Mouse (Mus musculus) liver, adult 2 months (tissue): ENCODE measurements around the gene B3galnt1. TPM values are rescaled to one million over a fixed set of nuclear protein-coding genes. Genes with fewer than 3 reads are reported as not detected.

Experiments
- DNase-seq: peaks from one replicate; pipeline ENCODE4 v3.0.0-alpha.2; 2011; ENCODE audit warnings: low read depth, low spot score; ENCODE audit errors: extremely low read depth
- H3K27ac ChIP-seq: fragments of 200-500 bp; replicated peaks from 2 replicates; pipeline ENCODE4 v1.5.1; 2012; ENCODE audit warnings: low read depth, mild to moderate bottlenecking, control low read depth, inconsistent platforms, low read length; ENCODE audit not compliant: insufficient read depth
- H3K27me3 ChIP-seq: fragments of 200-500 bp; 2 replicates; pipeline ENCODE4 v1.6.1; 2012; ENCODE audit warnings: mild to moderate bottlenecking, moderate library complexity, low read length, inconsistent platforms; ENCODE audit not compliant: control insufficient read depth, insufficient read depth
- H3K36me3 ChIP-seq: fragments of 200-500 bp; 2 replicates; pipeline ENCODE4 v1.6.1; 2012; ENCODE audit warnings: low read length, inconsistent platforms; ENCODE audit not compliant: control insufficient read depth, insufficient read depth
- H3K4me1 ChIP-seq: fragments of 200-500 bp; 2 replicates; pipeline ENCODE4 v1.6.1; 2011; ENCODE audit warnings: low read length; ENCODE audit not compliant: control insufficient read depth, insufficient read depth
- H3K4me3 ChIP-seq: fragments of 200-500 bp; 2 replicates; pipeline ENCODE4 v1.5.1; 2011; ENCODE audit warnings: low read depth, mild to moderate bottlenecking, control low read depth, low read length, moderate library complexity; ENCODE audit not compliant: insufficient read depth
- H3K79me2 ChIP-seq: fragments of 200-500 bp; 2 replicates; pipeline ENCODE4 v1.6.1; 2012; ENCODE audit warnings: inconsistent platforms, mild to moderate bottlenecking, low read length, moderate library complexity; ENCODE audit not compliant: control insufficient read depth, insufficient read depth
- H3K9ac ChIP-seq: fragments of 200-500 bp; 2 replicates; pipeline ENCODE4 v1.6.1; 2012; ENCODE audit warnings: low read depth, mild to moderate bottlenecking, control low read depth, inconsistent platforms, low read length
- CTCF ChIP-seq: fragments of 200-500 bp; IDR thresholded peaks from 2 replicates; pipeline ENCODE4 v1.5.1; 2011; ENCODE audit warnings: low read depth, low read length, control low read depth
- POLR2A ChIP-seq: fragments of 200-500 bp; IDR thresholded peaks from 2 replicates; pipeline ENCODE4 v1.6.1; 2011; ENCODE audit warnings: low read length, control low read depth; ENCODE audit not compliant: insufficient read depth; ENCODE audit errors: extremely low read depth
- WGBS: fragments of 180-500 bp; shearing (Covaris S2); methylation state at CpG from one replicate; pipeline ENCODE4 v1.1.7; 2018; 5-methylcytosine and 5-hydroxymethylcytosine counted together
- polyA plus RNA-seq: library from polyadenylated mRNA; depleted of rRNA; stranded (reverse); fragments of >200 nt; gene quantifications from 2 replicates; pipeline ENCODE4 v1.2.3, GENCODE M21; 2012
- total RNA-seq: library from RNA; depleted of rRNA; stranded (reverse); fragments of >200 nt; gene quantifications from 2 replicates; pipeline ENCODE4 v1.2.3, GENCODE M21; 2014

The B3galnt1 gene
- total and polyA plus RNA-seq, 2 experiments = 0.57 to 1.3 TPM

GRCm38 (mm10) chr3:69561686-69562085 lies 37.1 kb downstream of the B3galnt1 start:
- Histone ChIP-seq H3K4me3 (no peak overlapping the region), H3K36me3 (no peaks in the 10 kb centered on the region), H3K4me1 (peaks cover 3% of the 10 kb centered on the region), H3K27me3 (no peaks in the 10 kb centered on the region), H3K79me2 (no peaks in the 10 kb centered on the region), H3K27ac (no peak overlapping the region), H3K9ac (no peak overlapping the region)
- TF ChIP-seq POLR2A (no peak), CTCF (no peak)
- no peak for DNase-seq
- 74% methylated on average over 5 of the region's 5 CpGs for WGBS

DNA sequence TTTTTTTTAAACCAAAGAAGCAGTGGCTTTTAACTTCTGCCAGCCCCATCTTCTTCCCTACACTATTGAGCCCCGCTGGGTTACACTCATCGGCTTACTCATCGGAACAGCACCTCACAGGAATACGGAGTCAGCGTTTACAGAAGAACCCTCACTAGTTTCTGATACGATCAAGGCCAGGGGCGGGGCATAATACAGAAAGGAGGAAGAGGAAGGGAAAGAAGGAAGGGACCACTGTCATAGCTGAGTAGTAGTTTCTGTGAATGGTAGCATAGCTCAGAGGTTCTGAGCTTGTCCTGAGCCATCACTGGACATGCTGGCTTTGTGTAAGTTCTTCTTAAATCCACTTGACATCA lies 38.8 kb downstream of the B3galnt1 start:
- no peak for TF ChIP-seq POLR2A
- TF ChIP-seq CTCF = no peak
- Histone ChIP-seq H3K27ac (no peak overlapping the region), H3K4me1 (peaks cover 12% of the 10 kb centered on the region), H3K9ac (no peak overlapping the region), H3K4me3 (no peak overlapping the region), H3K36me3 (no peaks in the 10 kb centered on the region), H3K79me2 (no peaks in the 10 kb centered on the region), H3K27me3 (no peaks in the 10 kb centered on the region)
- DNase-seq = peak; percentile 31
- WGBS = 71% methylated on average over 7 of the region's 7 CpGs

DNA sequence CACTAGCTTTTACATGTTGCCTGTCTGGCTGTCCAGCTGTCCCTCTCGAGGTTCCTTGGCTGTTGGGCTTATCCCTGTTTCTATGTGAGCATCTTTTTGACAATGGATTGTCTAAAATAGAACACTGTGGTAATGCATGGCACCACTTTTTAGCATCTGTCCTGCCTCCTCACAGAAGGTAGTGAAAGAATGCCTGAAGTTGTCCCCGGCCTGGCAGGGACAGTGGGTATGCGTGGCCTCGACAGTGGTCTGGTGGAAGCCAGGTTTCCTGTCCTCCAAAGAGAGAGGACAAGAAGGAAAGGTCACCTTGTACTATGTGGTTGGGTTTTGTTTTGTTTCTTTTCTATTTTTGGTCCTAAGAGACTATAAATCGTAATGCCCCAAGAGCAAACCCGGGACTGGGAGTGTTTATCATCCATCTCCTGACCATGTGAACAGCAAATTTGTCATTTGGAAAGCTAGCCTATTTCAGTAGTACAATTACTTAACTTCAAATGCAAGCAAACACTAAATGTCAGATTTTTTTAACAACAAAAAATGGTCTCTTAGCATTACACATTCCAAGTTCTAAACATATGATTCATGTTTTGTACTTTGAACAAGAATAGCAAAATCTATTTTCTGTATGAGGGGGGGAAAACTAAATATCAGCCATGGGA lies 39.3 kb downstream of the B3galnt1 start:
- no peak overlapping the region for H3K9ac ChIP-seq
- H3K27me3 ChIP-seq = no peaks in the 10 kb centered on the region
- no peaks in the 10 kb centered on the region for H3K36me3 ChIP-seq
- TF ChIP-seq POLR2A (no peak), CTCF (no peak)
- no peak overlapping the region for H3K4me3 ChIP-seq
- no peak for DNase-seq
- 86% methylated on average over 6 of the region's 6 CpGs for WGBS
- H3K27ac ChIP-seq = no peak overlapping the region
- peaks cover 12% of the 10 kb centered on the region for H3K4me1 ChIP-seq
- no peaks in the 10 kb centered on the region for H3K79me2 ChIP-seq

DNA sequence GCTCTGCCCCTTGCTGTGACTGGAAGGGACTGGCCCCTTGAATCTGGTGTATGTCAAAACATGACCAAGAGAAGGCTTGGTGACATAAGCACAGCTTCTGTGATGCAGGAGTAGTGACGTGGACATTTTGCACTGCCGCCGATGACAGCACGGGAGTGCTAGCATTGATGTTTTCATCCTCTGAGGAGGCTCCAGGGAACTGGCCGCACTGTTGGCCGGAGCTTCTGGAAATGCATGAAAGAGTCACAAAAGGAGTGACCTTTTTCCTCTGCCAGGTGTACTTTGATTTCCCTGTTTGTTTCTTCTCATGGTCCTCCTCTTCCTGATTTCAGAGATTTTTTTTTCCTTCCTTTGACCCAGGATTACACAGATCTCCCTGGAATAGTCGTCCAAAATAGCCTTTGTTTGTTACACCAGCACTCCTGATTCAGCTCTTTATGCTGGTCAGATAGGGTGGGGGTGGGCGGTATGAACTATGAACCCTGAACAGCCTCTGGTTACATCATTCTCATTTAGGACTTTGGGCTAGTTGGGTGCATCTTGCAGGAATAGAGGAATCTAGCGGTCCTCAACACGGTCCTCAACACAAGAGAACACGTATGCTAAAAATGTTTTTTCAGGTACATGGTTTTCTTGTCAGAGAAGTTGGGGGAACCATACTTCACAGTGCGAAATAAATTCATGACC lies 42.5 kb downstream of the B3galnt1 start:
- Histone ChIP-seq H3K27ac (peak overlapping the region; percentile 89), H3K36me3 (no peaks in the 10 kb centered on the region), H3K4me3 (no peak overlapping the region), H3K4me1 (peaks cover 12% of the 10 kb centered on the region; the same call in 1 of the 2 replicates), H3K27me3 (no peaks in the 10 kb centered on the region), H3K9ac (0 out of 2 replicates have a peak overlapping the region, but pooled peaks have one; percentile 21), H3K79me2 (no peaks in the 10 kb centered on the region)
- WGBS = 20% methylated on average over 12 of the region's 12 CpGs
- peak; percentile 99 for DNase-seq
- TF ChIP-seq CTCF (no peak), POLR2A (no peak)

GRCm38 (mm10) chr3:69555511-69555910 lies 43.2 kb downstream of the B3galnt1 start:
- H3K27me3 ChIP-seq = no peaks in the 10 kb centered on the region
- peaks cover 12% of the 10 kb centered on the region; the same call in 1 of the 2 replicates for H3K4me1 ChIP-seq
- H3K36me3 ChIP-seq = no peaks in the 10 kb centered on the region
- TF ChIP-seq CTCF (no peak), POLR2A (no peak)
- peak overlapping the region; percentile 83 for H3K27ac ChIP-seq
- no peak overlapping the region for H3K4me3 ChIP-seq
- WGBS = 14% methylated on average over 6 of the region's 6 CpGs
- no peaks in the 10 kb centered on the region for H3K79me2 ChIP-seq
- DNase-seq = peak; percentile 79
- H3K9ac ChIP-seq = no peak overlapping the region

DNA sequence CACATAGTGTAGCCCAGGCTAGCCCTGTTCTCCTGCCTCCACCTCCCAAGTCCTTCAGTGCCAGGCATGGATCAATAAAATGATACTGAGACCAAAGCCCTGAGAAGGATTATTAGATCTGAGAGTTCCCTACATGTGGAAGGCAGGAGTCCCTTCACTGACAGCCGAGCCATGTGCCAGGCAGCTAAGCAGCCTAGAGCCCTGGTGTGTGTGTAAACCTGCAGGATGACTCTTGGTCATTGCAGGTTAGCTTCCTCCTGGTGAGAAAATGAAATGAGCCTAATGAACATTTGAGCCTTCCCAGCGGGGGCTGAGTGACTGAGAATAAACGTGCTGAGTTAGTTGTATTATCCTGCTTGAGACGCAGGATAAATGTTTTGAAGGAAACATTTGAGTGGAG lies 49.2 kb downstream of the B3galnt1 start:
- no peak for DNase-seq
- TF ChIP-seq POLR2A (no peak), CTCF (no peak)
- Histone ChIP-seq H3K4me3 (no peak overlapping the region), H3K9ac (no peak overlapping the region), H3K27ac (no peak overlapping the region), H3K27me3 (no peaks in the 10 kb centered on the region), H3K36me3 (no peaks in the 10 kb centered on the region), H3K79me2 (no peaks in the 10 kb centered on the region; the same call in 1 of the 2 replicates), H3K4me1 (no peaks in the 10 kb centered on the region)
- 88% methylated on average over 4 of the region's 4 CpGs for WGBS
